Mouse (Mus musculus): Measurements from ENCODE around the gene Gm5936.
"Not testable (repeated sequence)": the region's sequence is repeated elsewhere in the genome, so short reads cannot be mapped to it uniquely, and the experiment has no call there.

The Gm5936 gene

GRCm38 (mm10) chrX:74836842-74837522 is at the start of gene Gm5936:
Gene Gm5936, plus strand, starts transcription at chrX:74837196.
- not testable (repeated sequence) for DNase-seq (ENCODE audit: low read depth, low spot score)

- not testable (repeated sequence) for DNase-seq (ENCODE audit: low read depth, low spot score)
These were observed 19.1 kb downstream of the Gm5936 start for GRCm38 (mm10) chrX:74856104-74856503.

- DNase-seq (ENCODE audit: low read depth, low spot score), result not testable (repeated sequence)
These were observed 43.1 kb downstream of the Gm5936 start for GRCm38 (mm10) chrX:74880123-74880522.
